Mouse (Mus musculus): ENCODE results near the gene Scn10a. TPM values are rescaled to one million over a fixed set of nuclear protein-coding genes. Genes with fewer than 3 reads are reported as not detected.
A peak's percentile ranks its signal among the peaks of the same experiment; 100 is the strongest.

The Scn10a gene
- polyA plus RNA-seq, 1 experiment from 2014 or later = not detected

GRCm38 (mm10) chr9:119691505-119691904 lies 27.6 kb downstream of the Scn10a start:
- Histone ChIP-seq H3K9ac (ENCODE audit: low read depth, low read length) (no peak overlapping the region), H3K36me3 (ENCODE audit: insufficient read depth, low read length) (no peaks in the 10 kb centered on the region), H3K4me1 (replicated peaks; ENCODE audit: insufficient read depth, low read length) (no peaks in the 10 kb centered on the region), H3K27me3 (ENCODE audit: insufficient read depth, low read length) (no peaks in the 10 kb centered on the region), H3K9me3 (replicated peaks; ENCODE audit: low read length) (no peaks in the 10 kb centered on the region), H3K27ac (no peak overlapping the region), H3K4me3 (replicated peaks; ENCODE audit: low read depth, low read length) (no peak overlapping the region), H3K4me2 (ENCODE audit: low read length) (no peak overlapping the region)
- 59% methylated on average over 7 of the region's 7 CpGs for WGBS
- DNase-seq (ENCODE audit: low spot score) (no peak), ATAC-seq (replicated peaks; ENCODE audit: low FRiP score, low read depth) (no peak)
- no peak for TF ChIP-seq CTCF (IDR thresholded peaks at IDR 0.05; ENCODE audit: low read depth)

- no peak overlapping the region for H3K4me3 ChIP-seq (replicated peaks; ENCODE audit: low read depth, low read length)
These were observed 28.1 kb downstream of the Scn10a start for GRCm38 (mm10) chr9:119691001-119691400.

GRCm38 (mm10) chr9:119687893-119688292 lies 31.2 kb downstream of the Scn10a start:
- Histone ChIP-seq H3K27ac (no peak overlapping the region), H3K9me3 (replicated peaks; ENCODE audit: low read length) (no peaks in the 10 kb centered on the region), H3K4me1 (replicated peaks; ENCODE audit: insufficient read depth, low read length) (no peaks in the 10 kb centered on the region), H3K4me3 (replicated peaks; ENCODE audit: low read depth, low read length) (no peak overlapping the region), H3K36me3 (ENCODE audit: insufficient read depth, low read length) (no peaks in the 10 kb centered on the region), H3K9ac (ENCODE audit: low read depth, low read length) (no peak overlapping the region), H3K27me3 (ENCODE audit: insufficient read depth, low read length) (no peaks in the 10 kb centered on the region), H3K4me2 (ENCODE audit: low read length) (no peak overlapping the region)
- ATAC-seq (replicated peaks; ENCODE audit: low FRiP score, low read depth) = no peak
- DNase-seq (ENCODE audit: low spot score) = no peak
- no peak for TF ChIP-seq CTCF (IDR thresholded peaks at IDR 0.05; ENCODE audit: low read depth)
- WGBS = 51% methylated on average over 8 of the region's 8 CpGs

More at GRCm38 (mm10) chr9:119691001-119691400, 28.1 kb downstream of the Scn10a start:
- ATAC-seq (replicated peaks; ENCODE audit: low FRiP score, low read depth) = no peak
- Histone ChIP-seq H3K27me3 (ENCODE audit: insufficient read depth, low read length) (no peaks in the 10 kb centered on the region), H3K4me2 (ENCODE audit: low read length) (no peak overlapping the region), H3K9me3 (replicated peaks; ENCODE audit: low read length) (no peaks in the 10 kb centered on the region), H3K36me3 (ENCODE audit: insufficient read depth, low read length) (no peaks in the 10 kb centered on the region), H3K4me1 (replicated peaks; ENCODE audit: insufficient read depth, low read length) (no peaks in the 10 kb centered on the region), H3K9ac (ENCODE audit: low read depth, low read length) (no peak overlapping the region), H3K27ac (no peak overlapping the region)
- TF ChIP-seq CTCF (IDR thresholded peaks at IDR 0.05; ENCODE audit: low read depth) = no peak
- no peak for DNase-seq (ENCODE audit: low spot score)
- WGBS = 79% methylated on average over 8 of the region's 8 CpGs

GRCm38 (mm10) chr9:119686187-119686586 lies 32.9 kb downstream of the Scn10a start:
- Histone ChIP-seq H3K4me1 (replicated peaks; ENCODE audit: insufficient read depth, low read length) (no peaks in the 10 kb centered on the region), H3K4me2 (ENCODE audit: low read length) (no peak overlapping the region), H3K9me3 (replicated peaks; ENCODE audit: low read length) (no peaks in the 10 kb centered on the region), H3K4me3 (replicated peaks; ENCODE audit: low read depth, low read length) (no peak overlapping the region), H3K36me3 (ENCODE audit: insufficient read depth, low read length) (no peaks in the 10 kb centered on the region), H3K27me3 (ENCODE audit: insufficient read depth, low read length) (no peaks in the 10 kb centered on the region), H3K27ac (no peak overlapping the region), H3K9ac (ENCODE audit: low read depth, low read length) (no peak overlapping the region)
- 96% methylated on average over 8 of the region's 8 CpGs for WGBS
- ATAC-seq (replicated peaks; ENCODE audit: low FRiP score, low read depth) = no peak
- peak; percentile 31 for TF ChIP-seq CTCF (IDR thresholded peaks at IDR 0.05; ENCODE audit: low read depth)
- no peak for DNase-seq (ENCODE audit: low spot score)

GRCm38 (mm10) chr9:119680896-119681295 lies 38.2 kb downstream of the Scn10a start:
- Histone ChIP-seq H3K9me3 (replicated peaks; ENCODE audit: low read length) (no peaks in the 10 kb centered on the region), H3K4me1 (replicated peaks; ENCODE audit: insufficient read depth, low read length) (no peaks in the 10 kb centered on the region), H3K4me3 (replicated peaks; ENCODE audit: low read depth, low read length) (no peak overlapping the region), H3K4me2 (ENCODE audit: low read length) (no peak overlapping the region), H3K27me3 (ENCODE audit: insufficient read depth, low read length) (no peaks in the 10 kb centered on the region), H3K9ac (ENCODE audit: low read depth, low read length) (no peak overlapping the region), H3K27ac (no peak overlapping the region), H3K36me3 (ENCODE audit: insufficient read depth, low read length) (no peaks in the 10 kb centered on the region)
- DNase-seq (ENCODE audit: low spot score) (no peak), ATAC-seq (replicated peaks; ENCODE audit: low FRiP score, low read depth) (no peak)
- no peak for TF ChIP-seq CTCF (IDR thresholded peaks at IDR 0.05; ENCODE audit: low read depth)
- WGBS = 76% methylated on average over 3 of the region's 3 CpGs

- no peaks in the 10 kb centered on the region for H3K9me3 ChIP-seq (replicated peaks; ENCODE audit: low read length)
- H3K4me3 ChIP-seq (replicated peaks; ENCODE audit: low read depth, low read length) = no peak overlapping the region
- H3K4me2 ChIP-seq (ENCODE audit: low read length) = no peak overlapping the region
- TF ChIP-seq CTCF (IDR thresholded peaks at IDR 0.05; ENCODE audit: low read depth) = peak; percentile 40; the same call in 1 of the 2 replicates
- 57% methylated on average over 1 of the region's 1 CpGs for WGBS
- DNase-seq (ENCODE audit: low spot score) = peak; percentile 40
- no peak for ATAC-seq (replicated peaks; ENCODE audit: low FRiP score, low read depth)
- no peak overlapping the region for H3K9ac ChIP-seq (ENCODE audit: low read depth, low read length)
- no peaks in the 10 kb centered on the region for H3K36me3 ChIP-seq (ENCODE audit: insufficient read depth, low read length)
- no peaks in the 10 kb centered on the region; the same call in 1 of the 2 replicates for H3K27me3 ChIP-seq (ENCODE audit: insufficient read depth, low read length)
- no peaks in the 10 kb centered on the region for H3K4me1 ChIP-seq (replicated peaks; ENCODE audit: insufficient read depth, low read length)
- H3K27ac ChIP-seq = no peak overlapping the region
These were observed 55.0 kb downstream of the Scn10a start for GRCm38 (mm10) chr9:119664109-119664508.

- ATAC-seq (replicated peaks; ENCODE audit: low FRiP score, low read depth) (no peak), DNase-seq (ENCODE audit: low spot score) (peak; percentile 59)
- no peak overlapping the region for H3K27ac ChIP-seq
- 20% methylated on average over 6 of the region's 6 CpGs for WGBS
- no peaks in the 10 kb centered on the region for H3K9me3 ChIP-seq (replicated peaks; ENCODE audit: low read length)
- no peak for TF ChIP-seq CTCF (IDR thresholded peaks at IDR 0.05; ENCODE audit: low read depth)
- no peaks in the 10 kb centered on the region; the same call in 1 of the 2 replicates for H3K27me3 ChIP-seq (ENCODE audit: insufficient read depth, low read length)
- H3K4me1 ChIP-seq (replicated peaks; ENCODE audit: insufficient read depth, low read length) = no peaks in the 10 kb centered on the region
- no peak overlapping the region for H3K4me2 ChIP-seq (ENCODE audit: low read length)
- no peak overlapping the region for H3K4me3 ChIP-seq (replicated peaks; ENCODE audit: low read depth, low read length)
- no peaks in the 10 kb centered on the region for H3K36me3 ChIP-seq (ENCODE audit: insufficient read depth, low read length)
- H3K9ac ChIP-seq (ENCODE audit: low read depth, low read length) = no peak overlapping the region
These were observed 63.0 kb downstream of the Scn10a start for GRCm38 (mm10) chr9:119656111-119656510.
